Comparison of ENCODE assay signal across 11 mouse cellular contexts in genomic region chr5:103838550-103839264, GRCm38 (mm10).
DNase-seq lines count a peak whose midpoint lies in the region; ATAC-seq lines count a peak whose summit lies in the region.
"Had no signal": no experiment of that assay in that cellular context is flagged by ENCODE, and none has a peak within 500 bp of the region (broad histone marks: within the 10 kb centered on the region; RNA-seq: fewer than 3 reads in every experiment).

No protein-coding gene starts in this region.

- peak overlapping the region; percentile 7; the same call in 1 of the 2 replicates for H3K27ac ChIP-seq in limb, embryonic 15.5 days
- no peak overlapping the region for H3K27ac ChIP-seq in limb, embryonic 10.5 days
- H3K27ac ChIP-seq in stomach, embryonic 15.5 days: peak overlapping the region; percentile 40; the same call in 1 of the 2 replicates
- H3K27ac ChIP-seq: forebrain, embryonic 10.5 days; liver, embryonic 13.5 days had no signal

- no peak overlapping the region for H3K4me3 ChIP-seq in limb, embryonic 15.5 days
- H3K4me3 ChIP-seq in limb, embryonic 10.5 days: no peak overlapping the region
- no peak overlapping the region for H3K4me3 ChIP-seq in stomach, embryonic 15.5 days (replicated peaks)
- H3K4me3 ChIP-seq: forebrain, embryonic 10.5 days; liver, embryonic 13.5 days had no signal

- H3K4me1 ChIP-seq in limb, embryonic 15.5 days: peaks cover 21% of the 10 kb centered on the region
- peaks cover 23% of the 10 kb centered on the region for H3K4me1 ChIP-seq in limb, embryonic 10.5 days
- H3K4me1 ChIP-seq in stomach, embryonic 15.5 days: 0 out of 2 replicates have a peak, but pooled peaks cover 4% of the 10 kb centered on the region

- H3K27me3 ChIP-seq in limb, embryonic 15.5 days: no peaks in the 10 kb centered on the region
- H3K27me3 ChIP-seq in limb, embryonic 10.5 days (ENCODE audit: low read depth, poor library complexity, severe bottlenecking): no peaks in the 10 kb centered on the region
- no peaks in the 10 kb centered on the region for H3K27me3 ChIP-seq in stomach, embryonic 15.5 days (replicated peaks)
- H3K27me3 ChIP-seq: liver, embryonic 13.5 days had no signal

- no peak overlapping the region for H3K4me2 ChIP-seq in limb, embryonic 15.5 days
- H3K4me2 ChIP-seq in stomach, embryonic 15.5 days: no peak overlapping the region
- H3K4me2 ChIP-seq: liver, embryonic 13.5 days had no signal

- peak; percentile 53 to 56 for DNase-seq in adrenal gland, adult 18-20 months (ENCODE audit: low spot score in 2 of 2)
- DNase-seq in adrenal gland, postnatal 4 days (ENCODE audit: low spot score in 2 of 2): no peak
- no peak for DNase-seq in limb, embryonic 10.5 days (ENCODE audit: low spot score)
- DNase-seq in ovary, adult 18-20 months (ENCODE audit: low spot score): no peak
- DNase-seq in urinary bladder, postnatal 25 days (ENCODE audit: low spot score): no peak
- DNase-seq: liver, embryonic 13.5 days had no signal

- WGBS in limb, embryonic 15.5 days: 81% methylated on average over 15 of the region's 15 CpGs
- WGBS in limb, embryonic 10.5 days: 91% methylated on average over 15 of the region's 15 CpGs
- 79% methylated on average over 15 of the region's 15 CpGs for WGBS in stomach, embryonic 15.5 days

- peaks cover 13% of the 10 kb centered on the region for H3K36me3 ChIP-seq in limb, embryonic 15.5 days
- peaks cover 23% of the 10 kb centered on the region for H3K36me3 ChIP-seq in limb, embryonic 10.5 days
- peaks cover 6% of the 10 kb centered on the region; the same call in 1 of the 2 replicates for H3K36me3 ChIP-seq in stomach, embryonic 15.5 days

- no peaks in the 10 kb centered on the region for H3K9me3 ChIP-seq in limb, embryonic 15.5 days
- no peaks in the 10 kb centered on the region for H3K9me3 ChIP-seq in limb, embryonic 10.5 days (replicated peaks)
- H3K9me3 ChIP-seq in stomach, embryonic 15.5 days: no peaks in the 10 kb centered on the region
- H3K9me3 ChIP-seq: forebrain, embryonic 10.5 days; liver, embryonic 13.5 days had no signal

- ATAC-seq in limb, embryonic 15.5 days (ENCODE audit: insufficient number of reproducible peaks, low FRiP score, low TSS enrichment, low read depth): no peak
- peak; percentile 76 for ATAC-seq in granulocyte monocyte progenitor cell, adult 5-6 weeks (replicated peaks; ENCODE audit: poor library complexity, severe bottlenecking)
- ATAC-seq in stomach, embryonic 15.5 days (ENCODE audit: insufficient read depth, low FRiP score, low read depth): no peak
- ATAC-seq: inflammation-experienced regulatory T-cells, adult 6 months had no signal

- H3K9ac ChIP-seq in limb, embryonic 15.5 days: no peak overlapping the region
- no peak overlapping the region for H3K9ac ChIP-seq in stomach, embryonic 15.5 days
- H3K9ac ChIP-seq: liver, embryonic 13.5 days had no signal

Comparison
In these comparisons a context has a peak if more than half of its experiments do, and no peak if none do; other contexts are left out.
1. DNase-seq: peak in adrenal gland, adult 18-20 months (2 of 2); none in adrenal gland, postnatal 4 days (0 of 2), limb, embryonic 10.5 days (single experiment), ovary, adult 18-20 months (single experiment) and urinary bladder, postnatal 25 days (single experiment).